Mouse (Mus musculus) myocyte (in vitro differentiated cells): ENCODE results near the gene Rnf43.

Experiments used
- CEBPB ChIP-seq: IDR thresholded peaks from 2 replicates; pipeline ENCODE4 v1.6.1; 2011; ENCODE audit warnings: mild to moderate bottlenecking, moderate library complexity; ENCODE audit not compliant: poor library complexity, insufficient read depth, severe bottlenecking
- E2F4 ChIP-seq: IDR thresholded peaks from one replicate; pipeline ENCODE4 v1.6.1; 2011; ENCODE audit warnings: mild to moderate bottlenecking, control low read depth, moderate library complexity; ENCODE audit not compliant: insufficient read depth
- MAX ChIP-seq: IDR thresholded peaks from one replicate; pipeline ENCODE4 v1.6.1; 2011; ENCODE audit warnings: low read depth, mild to moderate bottlenecking, control low read depth
- MYOD1 ChIP-seq, 3 experiments: IDR thresholded peaks; one replicate each; pipeline ENCODE4 v1.6.1; 2011; ENCODE audit warnings: control low read depth in 2 of 3, low read depth in 2 of 3, mild to moderate bottlenecking in 2 of 3, moderate library complexity in 1 of 3; ENCODE audit not compliant: insufficient read length in 2 of 3, control insufficient read depth in 1 of 3
- MYOG ChIP-seq, 3 experiments: IDR thresholded peaks; one replicate each; pipeline ENCODE4 v1.6.1; 2011; ENCODE audit warnings: control low read depth in 2 of 3, low read depth in 2 of 3, mild to moderate bottlenecking in 2 of 3; ENCODE audit not compliant: insufficient read length in 2 of 3, control insufficient read depth in 1 of 3, insufficient read depth in 1 of 3
- POLR2A ChIP-seq: IDR thresholded peaks from one replicate; pipeline ENCODE4 v1.6.1; 2011; ENCODE audit warnings: low read depth, mild to moderate bottlenecking, control low read depth, moderate library complexity; ENCODE audit not compliant: insufficient read length
- POLR2AphosphoS2 ChIP-seq: IDR thresholded peaks from one replicate; pipeline ENCODE4 v1.6.1; 2011; ENCODE audit warnings: low read depth, control low read depth; ENCODE audit not compliant: insufficient read length
- REST ChIP-seq: IDR thresholded peaks from one replicate; pipeline ENCODE4 v1.6.1; 2011; ENCODE audit warnings: mild to moderate bottlenecking, control low read depth, moderate library complexity; ENCODE audit not compliant: insufficient read depth, insufficient read length
- SRF ChIP-seq: IDR thresholded peaks from one replicate; pipeline ENCODE4 v1.6.1; 2011; ENCODE audit warnings: low read depth; ENCODE audit not compliant: control insufficient read depth, insufficient read length
- TCF12 ChIP-seq: IDR thresholded peaks from one replicate; pipeline ENCODE4 v1.6.1; 2011; ENCODE audit warnings: mild to moderate bottlenecking, control low read depth; ENCODE audit not compliant: poor library complexity, insufficient read depth, severe bottlenecking
- TCF3 ChIP-seq: IDR thresholded peaks from one replicate; pipeline ENCODE4 v1.6.1; 2011; ENCODE audit warnings: low read depth, control low read depth; ENCODE audit not compliant: insufficient read length
- USF1 ChIP-seq: IDR thresholded peaks from one replicate; pipeline ENCODE4 v1.6.1; 2011; ENCODE audit warnings: low read depth, mild to moderate bottlenecking, control low read depth, moderate library complexity

DNA sequence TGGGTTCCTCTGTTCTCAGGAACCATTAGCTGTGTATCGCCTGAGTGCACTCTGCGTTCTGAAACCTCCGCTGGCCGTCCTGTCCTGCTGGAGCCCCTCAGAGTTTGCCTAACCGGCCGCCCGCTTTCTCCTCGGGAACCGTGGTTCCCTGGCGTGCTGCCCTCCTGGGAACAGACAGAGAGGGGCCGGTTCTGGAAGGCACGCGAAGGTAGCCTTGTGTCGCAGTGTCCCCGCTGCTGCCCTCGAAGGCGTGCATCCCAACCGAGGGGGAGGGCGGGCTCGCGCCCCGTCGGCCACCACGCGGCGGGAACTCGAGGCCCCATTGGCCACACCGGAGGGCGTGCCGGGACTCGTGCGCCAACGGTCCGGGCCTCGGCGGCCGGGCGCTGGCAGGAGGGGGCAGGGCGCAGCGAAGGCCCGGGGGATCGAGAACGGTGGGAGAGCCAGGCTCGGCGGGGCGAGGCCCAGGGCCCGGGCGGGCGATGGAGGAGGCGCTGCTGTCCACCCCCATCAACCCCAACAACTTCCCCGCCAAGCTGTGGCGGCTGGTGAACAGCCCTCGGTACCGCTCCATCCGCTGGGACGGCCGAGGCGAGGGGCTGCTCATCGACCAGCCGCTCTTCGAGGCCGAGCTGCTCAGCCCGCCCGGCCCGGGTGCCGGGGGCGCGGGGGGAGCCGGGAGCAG is 45.6 kb upstream of the Rnf43 start, which contains the start of gene Hsf5:
- TF ChIP-seq MAX: no peak
- TF ChIP-seq TCF12: no peak
- no peak for TF ChIP-seq POLR2A
- no peak for TF ChIP-seq TCF3
- no peak for TF ChIP-seq POLR2AphosphoS2
- TF ChIP-seq REST: no peak
- no peak for TF ChIP-seq SRF
- TF ChIP-seq CEBPB: no peak
- TF ChIP-seq USF1: no peak
- TF ChIP-seq MYOG (IDR thresholded peaks at IDR 0.05; ENCODE audit: control insufficient read depth in 1 of 3, insufficient read depth in 1 of 3, insufficient read length in 2 of 3, low read depth in 2 of 3): no peak
- no peak for TF ChIP-seq E2F4
- TF ChIP-seq MYOD1 (IDR thresholded peaks at IDR 0.05; ENCODE audit: control insufficient read depth in 1 of 3, insufficient read length in 2 of 3, low read depth in 2 of 3): no peak
